Mouse (Mus musculus) heart, embryonic 16.5 days (tissue): ENCODE data around the gene Arl2bp. TPM values are rescaled to one million over a fixed set of nuclear protein-coding genes. Genes with fewer than 3 reads are reported as not detected.

Experiments used
- ATAC-seq: fragments of 200-750 bp; cut with Nextera tagmentation; replicated peaks from 2 replicates; pipeline ENCODE4 v1.8.0; 2017; ENCODE audit warnings: moderate number of reproducible peaks; ENCODE audit not compliant: insufficient read depth, low FRiP score; ENCODE audit errors: extremely low read depth
- H3K27ac ChIP-seq: fragments of 300-500 bp; sonication (generic); 2 replicates; pipeline ENCODE4 v1.5.1; 2014; ENCODE audit warnings: mild to moderate bottlenecking, low read length, control low read depth, moderate library complexity
- H3K27me3 ChIP-seq: fragments of 300-500 bp; sonication (generic); 2 replicates; pipeline ENCODE4 v1.6.1; 2014; ENCODE audit warnings: low read length, mixed read lengths; ENCODE audit not compliant: control insufficient read depth, insufficient read depth
- H3K36me3 ChIP-seq: fragments of 300-500 bp; sonication (generic); 2 replicates; pipeline ENCODE4 v1.6.1; 2014; ENCODE audit not compliant: control insufficient read depth, insufficient read depth
- H3K4me1 ChIP-seq: fragments of 300-500 bp; sonication (generic); 2 replicates; pipeline ENCODE4 v1.6.1; 2014; ENCODE audit warnings: low read length, mixed read lengths; ENCODE audit not compliant: control insufficient read depth, insufficient read depth
- H3K4me2 ChIP-seq: fragments of 300-500 bp; sonication (generic); 2 replicates; pipeline ENCODE4 v1.6.1; 2014; ENCODE audit warnings: low read depth, mild to moderate bottlenecking, control low read depth, low read length
- H3K4me3 ChIP-seq: fragments of 300-500 bp; sonication (generic); 2 replicates; pipeline ENCODE4 v1.5.1; 2014; ENCODE audit warnings: mild to moderate bottlenecking, control low read depth, low read length
- H3K9ac ChIP-seq: fragments of 300-500 bp; sonication (generic); 2 replicates; pipeline ENCODE4 v1.6.1; 2014; ENCODE audit warnings: low read length, control low read depth
- H3K9me3 ChIP-seq: fragments of 300-500 bp; sonication (generic); replicated peaks from 2 replicates; pipeline ENCODE4 v1.6.1; 2016; ENCODE audit warnings: low read length; ENCODE audit not compliant: control insufficient read depth
- whole genome bisulfite sequencing: fragments of 180-500 bp; shearing (Covaris S2); extraction: QIAGEN DNeasy Blood & Tissue Kit; methylation state at CpG from one replicate; pipeline ENCODE4 v1.1.7; 2014; 5-methylcytosine and 5-hydroxymethylcytosine counted together
- polyA plus RNA-seq: library from polyadenylated mRNA; unstranded; fragments of >200 nt; fragmentation: Nextera tagmentation; extraction: Ambion mirVana; gene quantifications from 2 replicates; pipeline ENCODE4 v1.2.1, GENCODE M21; 2015

Gene Arl2bp
- 116 and 117 TPM in 2 replicates for polyA plus RNA-seq

- H3K4me2 ChIP-seq: peak within 1 kb of the TSS; percentile 72
- H3K27ac ChIP-seq: peak within 1 kb of the TSS; percentile 89
- no peaks in the 10 kb centered on the region for H3K9me3 ChIP-seq
- WGBS: under 1% methylated on average over 74 of the region's 74 CpGs
- peaks cover 20% of the 10 kb centered on the region for H3K36me3 ChIP-seq
- H3K9ac ChIP-seq: peak within 1 kb of the TSS; percentile 98
- no peaks in the 10 kb centered on the region for H3K27me3 ChIP-seq
- H3K4me3 ChIP-seq: peak within 1 kb of the TSS; percentile 95
- peaks cover 8% of the 10 kb centered on the region for H3K4me1 ChIP-seq
- peak; percentile 99 for ATAC-seq
Observed at GRCm38 (mm10) chr8:94666456-94667308, at the start of gene Arl2bp. TSS of gene Arl2bp (plus strand) at chr8:94666600.

- H3K27ac ChIP-seq: no peak overlapping the region
- no peak for ATAC-seq
- no peak overlapping the region for H3K9ac ChIP-seq
- WGBS: 86% methylated on average over 1 of the region's 1 CpGs
- H3K36me3 ChIP-seq: peaks cover 6% of the 10 kb centered on the region; the same call in 1 of the 2 replicates
- H3K27me3 ChIP-seq: no peaks in the 10 kb centered on the region
- H3K9me3 ChIP-seq: no peaks in the 10 kb centered on the region
- H3K4me2 ChIP-seq: no peak overlapping the region
- no peak overlapping the region for H3K4me3 ChIP-seq
- no peaks in the 10 kb centered on the region for H3K4me1 ChIP-seq
Observed at GRCm38 (mm10) chr8:94624885-94625284, 41.5 kb upstream of the Arl2bp start.

- Histone ChIP-seq H3K27ac (no peak overlapping the region), H3K4me1 (no peaks in the 10 kb centered on the region), H3K4me2 (no peak overlapping the region), H3K9me3 (no peaks in the 10 kb centered on the region), H3K27me3 (no peaks in the 10 kb centered on the region), H3K36me3 (peaks cover 28% of the 10 kb centered on the region; the same call in 1 of the 2 replicates), H3K9ac (no peak overlapping the region), H3K4me3 (no peak overlapping the region)
- WGBS: 91% methylated on average over 2 of the region's 2 CpGs
- ATAC-seq: no peak
Observed at GRCm38 (mm10) chr8:94633564-94634194, 32.7 kb upstream of the Arl2bp start.

GRCm38 (mm10) chr8:94634211-94634610 is 32.2 kb upstream of the Arl2bp start:
- no peak for ATAC-seq
- Histone ChIP-seq H3K9ac (no peak overlapping the region), H3K4me1 (no peaks in the 10 kb centered on the region), H3K27me3 (no peaks in the 10 kb centered on the region), H3K27ac (no peak overlapping the region), H3K4me3 (no peak overlapping the region), H3K36me3 (peaks cover 32% of the 10 kb centered on the region), H3K9me3 (no peaks in the 10 kb centered on the region), H3K4me2 (no peak overlapping the region)

GRCm38 (mm10) chr8:94641183-94641582 is 25.2 kb upstream of the Arl2bp start:
- no peak overlapping the region for H3K4me2 ChIP-seq
- no peak overlapping the region for H3K9ac ChIP-seq
- 66% methylated on average over 2 of the region's 2 CpGs for WGBS
- no peaks in the 10 kb centered on the region for H3K9me3 ChIP-seq
- H3K27me3 ChIP-seq: no peaks in the 10 kb centered on the region
- no peaks in the 10 kb centered on the region for H3K4me1 ChIP-seq
- no peak for ATAC-seq
- peaks cover 40% of the 10 kb centered on the region for H3K36me3 ChIP-seq
- no peak overlapping the region for H3K4me3 ChIP-seq
- H3K27ac ChIP-seq: no peak overlapping the region

GRCm38 (mm10) chr8:94641938-94642337 is 24.5 kb upstream of the Arl2bp start:
- H3K36me3 ChIP-seq: peaks cover 41% of the 10 kb centered on the region
- ATAC-seq: no peak
- H3K4me2 ChIP-seq: no peak overlapping the region
- no peak overlapping the region for H3K4me3 ChIP-seq
- WGBS: 97% methylated on average over 3 of the region's 3 CpGs
- no peaks in the 10 kb centered on the region for H3K27me3 ChIP-seq
- H3K27ac ChIP-seq: no peak overlapping the region
- no peak overlapping the region for H3K9ac ChIP-seq
- no peaks in the 10 kb centered on the region for H3K4me1 ChIP-seq
- no peaks in the 10 kb centered on the region for H3K9me3 ChIP-seq

- H3K4me1 ChIP-seq: no peaks in the 10 kb centered on the region
- H3K27ac ChIP-seq: no peak overlapping the region
- WGBS: 38% methylated on average over 1 of the region's 1 CpGs
- H3K36me3 ChIP-seq: peaks cover 31% of the 10 kb centered on the region
- H3K4me3 ChIP-seq: no peak overlapping the region
- H3K4me2 ChIP-seq: no peak overlapping the region
- H3K27me3 ChIP-seq: no peaks in the 10 kb centered on the region
- H3K9me3 ChIP-seq: no peaks in the 10 kb centered on the region
- no peak for ATAC-seq
- no peak overlapping the region for H3K9ac ChIP-seq
Observed at GRCm38 (mm10) chr8:94645202-94645601, 21.2 kb upstream of the Arl2bp start.

- 92% methylated on average over 3 of the region's 3 CpGs for WGBS
- Histone ChIP-seq H3K36me3 (peaks cover 26% of the 10 kb centered on the region), H3K4me1 (no peaks in the 10 kb centered on the region), H3K4me2 (no peak overlapping the region), H3K4me3 (no peak overlapping the region), H3K9me3 (no peaks in the 10 kb centered on the region), H3K27ac (no peak overlapping the region), H3K9ac (no peak overlapping the region), H3K27me3 (no peaks in the 10 kb centered on the region)
- no peak for ATAC-seq
Observed at GRCm38 (mm10) chr8:94646165-94646564, 20.2 kb upstream of the Arl2bp start.

GRCm38 (mm10) chr8:94649496-94649895 is 16.9 kb upstream of the Arl2bp start:
- Histone ChIP-seq H3K9me3 (no peaks in the 10 kb centered on the region), H3K27me3 (no peaks in the 10 kb centered on the region), H3K9ac (no peak overlapping the region), H3K4me3 (no peak overlapping the region), H3K4me1 (no peaks in the 10 kb centered on the region), H3K36me3 (peaks cover 36% of the 10 kb centered on the region), H3K4me2 (no peak overlapping the region), H3K27ac (no peak overlapping the region)
- ATAC-seq: no peak
- WGBS: 71% methylated on average over 3 of the region's 3 CpGs
